Mouse (Mus musculus) MEL (cell line): ENCODE data around the gene Tes. TPM values are rescaled to one million over a fixed set of nuclear protein-coding genes. Genes with fewer than 3 reads are reported as not detected.

ENCODE experiments used
- DNase-seq: peaks from one replicate; pipeline ENCODE4 v3.0.0; 2011; ENCODE audit warnings: low read depth, low spot score
- H3K27ac ChIP-seq: 2 replicates; pipeline ENCODE4 v1.5.1; 2012; ENCODE audit warnings: low read depth, mild to moderate bottlenecking, control low read depth, low read length, moderate library complexity; ENCODE audit not compliant: control insufficient read depth
- H3K27me3 ChIP-seq, 2 experiments: fragments of 150-350 bp in 1 of 2; sonication (generic) in 1 of 2; 2 replicates each; pipeline ENCODE4 v1.6.1; 2012; ENCODE audit warnings: low read length in 2 of 2, mild to moderate bottlenecking in 2 of 2, improper control_type of control experiment in 1 of 2, moderate library complexity in 1 of 2; ENCODE audit not compliant: insufficient read depth in 2 of 2, control insufficient read depth in 1 of 2
- H3K36me3 ChIP-seq, 2 experiments: 2 replicates each; pipeline ENCODE4 v1.6.1; 2012 to 2014; ENCODE audit warnings: low read length in 2 of 2, improper control_type of control experiment in 1 of 2, inconsistent platforms in 1 of 2, mild to moderate bottlenecking in 1 of 2; ENCODE audit not compliant: insufficient read depth in 2 of 2, control insufficient read depth in 1 of 2
- H3K4me1 ChIP-seq, 2 experiments: fragments of 150-350 bp in 1 of 2; sonication (generic) in 1 of 2; 2 replicates each; pipeline ENCODE4 v1.6.1; 2012; ENCODE audit warnings: low read length in 2 of 2, improper control_type of control experiment in 1 of 2, mild to moderate bottlenecking in 1 of 2; ENCODE audit not compliant: insufficient read depth in 2 of 2, control insufficient read depth in 1 of 2
- H3K4me3 ChIP-seq, 2 experiments: fragments of 150-350 bp in 1 of 2; sonication (generic) in 1 of 2; 2 replicates each; pipeline ENCODE4 v1.5.1; 2012; ENCODE audit warnings: low read depth in 2 of 2, low read length in 2 of 2, mild to moderate bottlenecking in 2 of 2, moderate library complexity in 2 of 2, control low read depth in 1 of 2, improper control_type of control experiment in 1 of 2; ENCODE audit not compliant: control insufficient read depth in 1 of 2, insufficient read depth in 1 of 2
- H3K79me2 ChIP-seq: 2 replicates; pipeline ENCODE4 v1.6.1; 2012; ENCODE audit warnings: mild to moderate bottlenecking, low read length, moderate library complexity; ENCODE audit not compliant: control insufficient read depth, poor library complexity, insufficient read depth
- H3K9ac ChIP-seq: 2 replicates; pipeline ENCODE4 v1.6.1; 2012; ENCODE audit warnings: low read depth, mild to moderate bottlenecking, control low read depth, low read length, moderate library complexity; ENCODE audit not compliant: control insufficient read depth, poor library complexity, severe bottlenecking
- H3K9me3 ChIP-seq: fragments of 150-350 bp; sonication (generic); replicated peaks from 2 replicates; pipeline ENCODE4 v1.6.1; 2012; ENCODE audit warnings: mild to moderate bottlenecking, low read length, improper control_type of control experiment, moderate library complexity; ENCODE audit not compliant: insufficient read depth
- CHD2 ChIP-seq: IDR thresholded peaks from 2 replicates; pipeline ENCODE4 v1.6.1; 2011; ENCODE audit warnings: low read length, improper control_type of control experiment
- CTCF ChIP-seq, 3 experiments: IDR thresholded peaks in 2 of 3; conservative IDR thresholded peaks in 1 of 3; 2 replicates each; pipeline ENCODE4 v1.5.1; 2011 to 2012; ENCODE audit warnings: low read length in 3 of 3, low read depth in 2 of 3, mild to moderate bottlenecking in 2 of 3, improper control_type of control experiment in 1 of 3, inconsistent platforms in 1 of 3, mixed read lengths in 1 of 3, moderate library complexity in 1 of 3; ENCODE audit not compliant: control insufficient read depth in 1 of 3, insufficient read depth in 1 of 3, poor library complexity in 1 of 3, severe bottlenecking in 1 of 3
- E2F4 ChIP-seq: IDR thresholded peaks from 2 replicates; pipeline ENCODE4 v1.6.1; 2011; ENCODE audit warnings: low read depth, low read length, improper control_type of control experiment, borderline replicate concordance
- ELF1 ChIP-seq: IDR thresholded peaks from 2 replicates; pipeline ENCODE4 v1.6.1; 2014; ENCODE audit warnings: low read depth, mild to moderate bottlenecking, inconsistent platforms, low read length, improper control_type of control experiment, moderate library complexity
- GATA1 ChIP-seq: IDR thresholded peaks from 2 replicates; pipeline ENCODE4 v1.6.1; 2011; ENCODE audit warnings: low read depth, low read length, improper control_type of control experiment
- HCFC1 ChIP-seq: IDR thresholded peaks from 2 replicates; pipeline ENCODE4 v1.6.1; 2012; ENCODE audit warnings: low read depth, mild to moderate bottlenecking, inconsistent platforms, low read length, improper control_type of control experiment, moderate library complexity
- JUND ChIP-seq: IDR thresholded peaks from 2 replicates; pipeline ENCODE4 v1.6.1; 2011; ENCODE audit warnings: low read depth, mild to moderate bottlenecking, improper control_type of control experiment, low read length
- KAT2A ChIP-seq: conservative IDR thresholded peaks from 2 replicates; pipeline ENCODE4 v1.6.1; 2012; ENCODE audit warnings: low read depth, low read length, improper control_type of control experiment, inconsistent platforms
- MAFK ChIP-seq: IDR thresholded peaks from 2 replicates; pipeline ENCODE4 v1.6.1; 2011; ENCODE audit warnings: low read depth, mild to moderate bottlenecking, low read length, improper control_type of control experiment, borderline replicate concordance
- MAZ ChIP-seq: IDR thresholded peaks from 2 replicates; pipeline ENCODE4 v1.6.1; 2012; ENCODE audit warnings: low read depth, mild to moderate bottlenecking, inconsistent platforms, low read length, improper control_type of control experiment
- MEF2A ChIP-seq: IDR thresholded peaks from 2 replicates; pipeline ENCODE4 v1.6.1; 2014; ENCODE audit warnings: low read depth, mild to moderate bottlenecking, inconsistent platforms, low read length, improper control_type of control experiment; ENCODE audit not compliant: poor library complexity, insufficient replicate concordance, severe bottlenecking; ENCODE audit errors: extremely low read depth
- MYC ChIP-seq: IDR thresholded peaks from 2 replicates; pipeline ENCODE4 v1.6.1; 2011; ENCODE audit warnings: low read depth, mild to moderate bottlenecking, low read length, improper control_type of control experiment, moderate library complexity
- NELFE ChIP-seq: IDR thresholded peaks from 2 replicates; pipeline ENCODE4 v1.6.1; 2011; ENCODE audit warnings: low read depth, low read length, improper control_type of control experiment
- POLR2A ChIP-seq, 2 experiments: IDR thresholded peaks; 2 replicates each; pipeline ENCODE4 v1.6.1; 2011 to 2012; ENCODE audit warnings: low read length in 2 of 2, mild to moderate bottlenecking in 2 of 2, control low read depth in 1 of 2, improper control_type of control experiment in 1 of 2, low read depth in 1 of 2, moderate library complexity in 1 of 2; ENCODE audit not compliant: control insufficient read depth in 1 of 2, insufficient read depth in 1 of 2, poor library complexity in 1 of 2
- POLR2AphosphoS2 ChIP-seq: IDR thresholded peaks from 2 replicates; pipeline ENCODE4 v1.6.1; 2011; ENCODE audit warnings: low read length, improper control_type of control experiment
- RCOR1 ChIP-seq: IDR thresholded peaks from 2 replicates; pipeline ENCODE4 v1.6.1; 2012; ENCODE audit warnings: low read depth, mild to moderate bottlenecking, inconsistent platforms, low read length, improper control_type of control experiment
- SMC3 ChIP-seq: IDR thresholded peaks from 2 replicates; pipeline ENCODE4 v1.6.1; 2011; ENCODE audit warnings: low read depth, low read length, improper control_type of control experiment
- TAL1 ChIP-seq: IDR thresholded peaks from 2 replicates; pipeline ENCODE4 v1.6.1; 2012; ENCODE audit warnings: mild to moderate bottlenecking, inconsistent platforms, low read length, moderate library complexity, mixed read lengths
- TBP ChIP-seq: IDR thresholded peaks from 2 replicates; pipeline ENCODE4 v1.8.0; 2011; ENCODE audit warnings: low read depth, low read length, improper control_type of control experiment
- USF2 ChIP-seq, 2 experiments: IDR thresholded peaks; 2 replicates each; pipeline ENCODE4 v1.6.1; 2011 to 2012; ENCODE audit warnings: improper control_type of control experiment in 2 of 2, low read length in 2 of 2, borderline replicate concordance in 1 of 2, inconsistent platforms in 1 of 2, low read depth in 1 of 2, mild to moderate bottlenecking in 1 of 2; ENCODE audit not compliant: insufficient read depth in 1 of 2
- ZKSCAN1 ChIP-seq: IDR thresholded peaks from 2 replicates; pipeline ENCODE4 v1.6.1; 2012; ENCODE audit warnings: low read depth, mild to moderate bottlenecking, inconsistent platforms, low read length, improper control_type of control experiment, moderate library complexity
- ZMIZ1 ChIP-seq: IDR thresholded peaks from 2 replicates; pipeline ENCODE4 v1.6.1; 2012; ENCODE audit warnings: low read depth, mild to moderate bottlenecking, inconsistent platforms, low read length, improper control_type of control experiment, moderate library complexity
- ZNF384 ChIP-seq: IDR thresholded peaks from 2 replicates; pipeline ENCODE4 v1.6.1; 2012; ENCODE audit warnings: low read depth, mild to moderate bottlenecking, inconsistent platforms, low read length, improper control_type of control experiment
- polyA plus RNA-seq, 2 experiments: library from polyadenylated mRNA; stranded (reverse) in 1 of 2; unstranded in 1 of 2; fragments of >175 nt in 1 of 2; fragments of >200 nt in 1 of 2; gene quantifications; 2 replicates each; pipeline versions ENCODE4 v1.2.1 to v1.2.4; 2012; ENCODE audit warnings: low replicate concordance in 2 of 2, low read depth in 1 of 2; ENCODE audit not compliant: insufficient read length in 2 of 2, insufficient read depth in 1 of 2, missing spikeins in 1 of 2
- total RNA-seq: library from RNA; depleted of rRNA; stranded (reverse); fragments of 300-350 nt; gene quantifications from 2 replicates; pipeline ENCODE4 v1.2.3, GENCODE M21; 2012

Tes gene
- total and polyA plus RNA-seq, 3 experiments, result not detected

GRCm38 (mm10) chr6:17109204-17109603 lies 44.3 kb downstream of the Tes start:
- no peak overlapping the region for H3K27ac ChIP-seq
- no peaks in the 10 kb centered on the region for H3K4me1 ChIP-seq
- H3K27me3 ChIP-seq, result no peaks in the 10 kb centered on the region
- TF ChIP-seq MAZ, result no peak
- no peak for TF ChIP-seq ZMIZ1
- no peak for TF ChIP-seq MYC
- TF ChIP-seq, all 39 proteins: peak for 0
- no peak for DNase-seq
- no peaks in the 10 kb centered on the region for H3K36me3 ChIP-seq
- H3K9me3 ChIP-seq, result no peaks in the 10 kb centered on the region
- H3K79me2 ChIP-seq, result no peaks in the 10 kb centered on the region
- H3K9ac ChIP-seq, result no peak overlapping the region
- H3K4me3 ChIP-seq, result no peak overlapping the region

- Histone ChIP-seq H3K9me3 (no peaks in the 10 kb centered on the region), H3K79me2 (no peaks in the 10 kb centered on the region), H3K4me3 (no peak overlapping the region), H3K36me3 (no peaks in the 10 kb centered on the region), H3K27ac (no peak overlapping the region), H3K27me3 (no peaks in the 10 kb centered on the region), H3K9ac (no peak overlapping the region), H3K4me1 (no peaks in the 10 kb centered on the region)
- TF ChIP-seq ELF1 (no peak), ZNF384 (no peak), POLR2A (IDR thresholded peaks at IDR 0.05; ENCODE audit: control insufficient read depth in 1 of 2, insufficient read depth in 1 of 2, low read depth in 1 of 2, low read length in 2 of 2, poor library complexity in 1 of 2) (no peak), JUND (no peak), ZKSCAN1 (no peak), E2F4 (no peak), GATA1 (no peak), MAFK (no peak), NELFE (no peak), MAZ (no peak), HCFC1 (no peak), ZMIZ1 (no peak), TAL1 (no peak), RCOR1 (no peak), MEF2A (no peak)
- DNase-seq, result no peak
Measured at GRCm38 (mm10) chr6:17110564-17111100, 45.7 kb downstream of the Tes start.

- no peak for DNase-seq
- no peaks in the 10 kb centered on the region for H3K36me3 ChIP-seq
- H3K9me3 ChIP-seq, result no peaks in the 10 kb centered on the region
- H3K4me3 ChIP-seq, result no peak overlapping the region
- H3K9ac ChIP-seq, result no peak overlapping the region
- H3K4me1 ChIP-seq, result no peaks in the 10 kb centered on the region
- H3K79me2 ChIP-seq, result no peaks in the 10 kb centered on the region
- TF ChIP-seq SMC3 (no peak), MAZ (no peak), ELF1 (no peak), KAT2A (no peak), E2F4 (no peak), POLR2AphosphoS2 (no peak), CTCF (IDR thresholded peaks at IDR 0.05 in 2 of 3, conservative IDR thresholded peaks at IDR 0.05 in 1 of 3; ENCODE audit: control insufficient read depth in 1 of 3, insufficient read depth in 1 of 3, low read depth in 2 of 3, low read length in 3 of 3, poor library complexity in 1 of 3, severe bottlenecking in 1 of 3) (no peak), TBP (no peak), CHD2 (no peak), USF2 (IDR thresholded peaks at IDR 0.05; ENCODE audit: borderline replicate concordance in 1 of 2, insufficient read depth in 1 of 2, low read depth in 1 of 2, low read length in 2 of 2) (no peak)
- H3K27ac ChIP-seq, result no peak overlapping the region
- H3K27me3 ChIP-seq, result no peaks in the 10 kb centered on the region
Measured at GRCm38 (mm10) chr6:17112081-17112480, 47.1 kb downstream of the Tes start.
